Mouse (Mus musculus) lung, postnatal 25 days (tissue): ENCODE results near the gene Atxn2.
"Not testable (repeated sequence)": the region's sequence is repeated elsewhere in the genome, so short reads cannot be mapped to it uniquely, and the experiment has no call there.

Experiments
- DNase-seq: peaks from one replicate; pipeline ENCODE4 v3.0.0; 2022; ENCODE audit warnings: low spot score

The Atxn2 gene

GRCm38 (mm10) chr5:121835949-121836691 is 125.0 kb downstream of the Atxn2 start:
- DNase-seq = peak; percentile 78

- DNase-seq = peak; percentile 95
Observed at GRCm38 (mm10) chr5:121836692-121837415, 125.7 kb downstream of the Atxn2 start.

- peak; percentile 61 for DNase-seq
Observed at GRCm38 (mm10) chr5:121837441-121838340, 126.6 kb downstream of the Atxn2 start, which contains the start of gene Sh2b3. Gene Sh2b3 (minus strand): TSS chr5:121837646.

- peak; percentile 81 for DNase-seq
Observed at GRCm38 (mm10) chr5:121838341-121839127, 127.4 kb downstream of the Atxn2 start.

- DNase-seq = no peak
Observed at GRCm38 (mm10) chr5:121839128-121839473, 128.0 kb downstream of the Atxn2 start.

GRCm38 (mm10) chr5:121841516-121841915 is 130.4 kb downstream of the Atxn2 start:
- DNase-seq = no peak

GRCm38 (mm10) chr5:121841973-121842372 is 130.8 kb downstream of the Atxn2 start:
- no peak for DNase-seq

GRCm38 (mm10) chr5:121842665-121843118 is 131.6 kb downstream of the Atxn2 start:
- peak; percentile 86 for DNase-seq

GRCm38 (mm10) chr5:121843138-121843905 is 132.2 kb downstream of the Atxn2 start:
- DNase-seq = no peak

GRCm38 (mm10) chr5:121845361-121845760 is 134.2 kb downstream of the Atxn2 start:
- no peak for DNase-seq

- no peak for DNase-seq
Observed at GRCm38 (mm10) chr5:121846322-121846721, 135.2 kb downstream of the Atxn2 start.

GRCm38 (mm10) chr5:121847269-121847668 is 136.1 kb downstream of the Atxn2 start:
- DNase-seq = not testable (repeated sequence)

- peak; percentile 60 for DNase-seq
Observed at GRCm38 (mm10) chr5:121848035-121848519, 136.9 kb downstream of the Atxn2 start.

- peak; percentile 95 for DNase-seq
Observed at GRCm38 (mm10) chr5:121848743-121849142, 137.6 kb downstream of the Atxn2 start, which contains the start of gene Pheta1. Gene Pheta1 (plus strand): TSS chr5:121848984.

GRCm38 (mm10) chr5:121849478-121850349 is 138.6 kb downstream of the Atxn2 start:
- DNase-seq = no peak

GRCm38 (mm10) chr5:121853368-121854051 is 142.4 kb downstream of the Atxn2 start:
- peak; percentile 92 for DNase-seq

GRCm38 (mm10) chr5:121854768-121855167 is 143.6 kb downstream of the Atxn2 start:
- DNase-seq = no peak

GRCm38 (mm10) chr5:121856740-121857139 is 145.6 kb downstream of the Atxn2 start:
- no peak for DNase-seq

GRCm38 (mm10) chr5:121858427-121858826 is 147.3 kb downstream of the Atxn2 start:
- DNase-seq = no peak
